ENCODE assay signal across 8 mouse cellular contexts in genomic region chr12:16894396-16895220, GRCm38 (mm10). TPM values are rescaled to one million over a fixed set of nuclear protein-coding genes. Genes with fewer than 3 reads are reported as not detected.
A peak's percentile ranks its signal among the peaks of the same experiment; 100 is the strongest.
DNase-seq lines count a peak whose midpoint lies in the region; ATAC-seq lines count a peak whose summit lies in the region.

Gene Rock2 (plus strand): TSS chr12:16894895.

- H3K9me3 ChIP-seq in intestine, embryonic 14.5 days (ENCODE audit: control insufficient read depth, low read length): no peaks in the 10 kb centered on the region

- peak; percentile 92 for DNase-seq in adrenal gland, adult 2 months
- peak; percentile 93 for DNase-seq in embryo, embryonic 11 days
- peak; percentile 86 for DNase-seq in gastrocnemius, postnatal 25 days
- peak; percentile 94 for DNase-seq in intestine, embryonic 14.5 days (ENCODE audit: low spot score)
- DNase-seq in left cerebral cortex, postnatal 36 days (ENCODE audit: low spot score in 2 of 2): peak; percentile 81 to 89
- DNase-seq in mesoderm, embryonic 11.5 days (ENCODE audit: low read depth, low spot score): peak; percentile 86
- DNase-seq in right cerebral cortex, postnatal 14 days: peak; percentile 82
- peak; percentile 83 for DNase-seq in urinary bladder, postnatal 25 days (ENCODE audit: low spot score)

- no peaks in the 10 kb centered on the region for H3K27me3 ChIP-seq in intestine, embryonic 14.5 days (replicated peaks; ENCODE audit: control insufficient read depth, insufficient read depth, low read length)

- H3K27ac ChIP-seq in intestine, embryonic 14.5 days (ENCODE audit: low read depth): peak within 1 kb of the TSS; percentile 98

- peaks cover 29% of the 10 kb centered on the region for H3K4me1 ChIP-seq in intestine, embryonic 14.5 days (replicated peaks; ENCODE audit: control insufficient read depth, insufficient read depth, low read length)

- H3K36me3 ChIP-seq in intestine, embryonic 14.5 days (ENCODE audit: control insufficient read depth, insufficient read depth, low read length): no peaks in the 10 kb centered on the region

- intact Hi-C loops in left cerebral cortex, postnatal 36 days (cut with DNase I): loop anchor here (2.0 kb wide), 2 partner anchors 44 to 84 kb away; partner anchors contain the start of gene E2f6

- peak within 1 kb of the TSS; percentile 89 for H3K4me3 ChIP-seq in intestine, embryonic 14.5 days (ENCODE audit: low read depth, low read length)

- H3K9ac ChIP-seq in intestine, embryonic 14.5 days (ENCODE audit: low read length): peak within 1 kb of the TSS; percentile 90

- peak; percentile 95 for ATAC-seq in intestine, embryonic 14.5 days (replicated peaks; ENCODE audit: low FRiP score, low TSS enrichment, low read depth)

- under 1% methylated on average over 95 of the region's 130 CpGs for WGBS in intestine, embryonic 14.5 days

- H3K4me2 ChIP-seq in intestine, embryonic 14.5 days (ENCODE audit: low read length): peak within 1 kb of the TSS; percentile 91

RNA-seq across cellular contexts. Expression of gene Rock2, which starts in this region (rescaled TPM):
- total RNA-seq in adrenal gland, adult 2 months (2021): 10 to 100 TPM; 71.9 to 74.6 TPM
- polyA plus RNA-seq in adrenal gland, adult 2 months (2012; rRNA removed): 2.1 and 2.5 TPM in 2 replicates
- total RNA-seq in gastrocnemius, postnatal 25 days (2021): 10 to 100 TPM; 59.4 to 89.8 TPM
- 20.1 and 20.7 TPM in 2 replicates for polyA plus RNA-seq in intestine, embryonic 14.5 days (2014; fragmentation: Nextera tagmentation; extraction: Ambion mirVana)
- 100 to 1,000 TPM; 122 to 152 TPM for total RNA-seq in left cerebral cortex, postnatal 36 days (2021)

Comparison
In these comparisons a context has a peak if more than half of its experiments do, and no peak if none do; other contexts are left out.
1. Peak in every context shown above with its lines: DNase-seq, ATAC-seq, H3K4me3 ChIP-seq and H3K27ac ChIP-seq.